Mouse (Mus musculus): ENCODE data around the gene Gm8232. TPM values are rescaled to one million over a fixed set of nuclear protein-coding genes. Genes with fewer than 3 reads are reported as not detected.
"Not testable (repeated sequence)": the region's sequence is repeated elsewhere in the genome, so short reads cannot be mapped to it uniquely, and the experiment has no call there.

Gene Gm8232
- not detected in 2 replicates for polyA plus RNA-seq (2016; fragmentation: Nextera tagmentation; extraction: Ambion mirVana)

GRCm38 (mm10) chr14:44433335-44433734 lies at the start of gene Gm8232:
Gene Gm8232 (plus strand): TSS chr14:44433635.
- not testable (repeated sequence) for H3K27ac ChIP-seq; H3K4me1 ChIP-seq; DNase-seq (ENCODE audit: low spot score); H3K4me3 ChIP-seq; H3K36me3 ChIP-seq; H3K9me3 ChIP-seq (replicated peaks); H3K27me3 ChIP-seq (ENCODE audit: low read depth, poor library complexity, severe bottlenecking)
- WGBS = 91% methylated on average over 3 of the region's 3 CpGs

GRCm38 (mm10) chr14:44384233-44384632 lies 49.2 kb upstream of the Gm8232 start:
- H3K27me3 ChIP-seq (ENCODE audit: low read depth, poor library complexity, severe bottlenecking); H3K27ac ChIP-seq; H3K4me1 ChIP-seq; H3K9me3 ChIP-seq (replicated peaks); H3K4me3 ChIP-seq; H3K36me3 ChIP-seq; DNase-seq (ENCODE audit: low spot score): not testable (repeated sequence)
- WGBS = 86% methylated on average over 4 of the region's 4 CpGs

GRCm38 (mm10) chr14:44410588-44410987 lies 22.8 kb upstream of the Gm8232 start, which contains the start of gene Gm3371:
Gene Gm3371 (minus strand): TSS chr14:44410688.
- no CpG with 5 or more reads among the region's 2 CpGs for WGBS
- H3K9me3 ChIP-seq (replicated peaks) = not testable (repeated sequence)

More at GRCm38 (mm10) chr14:44410588-44410987, 22.8 kb upstream of the Gm8232 start, which contains the start of gene Gm3371:
- not testable (repeated sequence) for H3K36me3 ChIP-seq; H3K27ac ChIP-seq; H3K4me1 ChIP-seq; H3K27me3 ChIP-seq (ENCODE audit: low read depth, poor library complexity, severe bottlenecking); DNase-seq (ENCODE audit: low spot score); H3K4me3 ChIP-seq

Other genes with a start within 250 kb of the Gm8232 start
- not detected in 2 replicates for gene Gm8212, start 236.0 kb upstream of the Gm8232 start, polyA plus RNA-seq (2016; fragmentation: Nextera tagmentation; extraction: Ambion mirVana)
- gene 4930503E14Rik, start 220.4 kb upstream of the Gm8232 start, polyA plus RNA-seq (2016; fragmentation: Nextera tagmentation; extraction: Ambion mirVana) = not detected in 2 replicates
- gene Gm8220, start 148.1 kb upstream of the Gm8232 start, polyA plus RNA-seq (2016; fragmentation: Nextera tagmentation; extraction: Ambion mirVana) = not detected in 2 replicates
- not detected in 2 replicates for gene Gm5930, start 95.1 kb upstream of the Gm8232 start, polyA plus RNA-seq (2016; fragmentation: Nextera tagmentation; extraction: Ambion mirVana)
- not detected in 2 replicates for gene Gm8229, start 68.3 kb upstream of the Gm8232 start, polyA plus RNA-seq (2016; fragmentation: Nextera tagmentation; extraction: Ambion mirVana)
- not detected in 2 replicates for gene Gm3371, start 22.9 kb upstream of the Gm8232 start, polyA plus RNA-seq (2016; fragmentation: Nextera tagmentation; extraction: Ambion mirVana)
- gene BC061237, start 58.8 kb downstream of the Gm8232 start, polyA plus RNA-seq (2016; fragmentation: Nextera tagmentation; extraction: Ambion mirVana) = not detected in 2 replicates
- not detected in 2 replicates for gene Gm17093, start 84.6 kb downstream of the Gm8232 start, polyA plus RNA-seq (2016; fragmentation: Nextera tagmentation; extraction: Ambion mirVana)
- not detected in 2 replicates for gene Gm8247, start 149.5 kb downstream of the Gm8232 start, polyA plus RNA-seq (2016; fragmentation: Nextera tagmentation; extraction: Ambion mirVana)
- gene Gm5624, start 194.3 kb downstream of the Gm8232 start, polyA plus RNA-seq (2016; fragmentation: Nextera tagmentation; extraction: Ambion mirVana) = not detected in 2 replicates

Measured in limb, embryonic 10.5 days (tissue).